Mouse (Mus musculus) kidney, postnatal 25 days (tissue): ENCODE data around the gene Vasn.
"Not testable (repeated sequence)": the region's sequence is repeated elsewhere in the genome, so short reads cannot be mapped to it uniquely, and the experiment has no call there.

Experiments used
- DNase-seq, 2 experiments: peaks; one replicate each; pipeline ENCODE4 v3.0.0; 2021; ENCODE audit warnings: mixed read lengths in 2 of 2

The Vasn gene

GRCm38 (mm10) chr16:4674091-4674490 lies 34.4 kb downstream of the Vasn start:
- peak in 1 of 2 experiments; percentile 23 for DNase-seq

- DNase-seq, result no peak
Observed at GRCm38 (mm10) chr16:4676836-4677235, 37.1 kb downstream of the Vasn start.

GRCm38 (mm10) chr16:4678080-4678479 lies 38.3 kb downstream of the Vasn start:
- peak in 1 of 2 experiments; percentile 23 for DNase-seq

- peak; percentile 94 to 98 for DNase-seq
Observed at GRCm38 (mm10) chr16:4679121-4680018, 39.6 kb downstream of the Vasn start, which contains the start of gene Coro7. Gene Coro7 (minus strand): TSS chr16:4679777.

GRCm38 (mm10) chr16:4680922-4681455 lies 41.2 kb downstream of the Vasn start:
- peak in 1 of 2 experiments; percentile 10 for DNase-seq

GRCm38 (mm10) chr16:4682628-4683179 lies 43.0 kb downstream of the Vasn start:
- DNase-seq, result no peak

GRCm38 (mm10) chr16:4683193-4683580 lies 43.4 kb downstream of the Vasn start:
- DNase-seq, result no peak

- DNase-seq, result peak; percentile 97
Observed at GRCm38 (mm10) chr16:4683581-4684456, 44.1 kb downstream of the Vasn start.

GRCm38 (mm10) chr16:4684457-4684791 lies 44.7 kb downstream of the Vasn start:
- no peak for DNase-seq

- DNase-seq, result not testable (repeated sequence)
Observed at GRCm38 (mm10) chr16:4689371-4689770, 49.6 kb downstream of the Vasn start.
